In genomic region chr2:83814009-83814408, GRCm38 (mm10) we compare ENCODE assay signal across 8 mouse cellular contexts. TPM values are rescaled to one million over a fixed set of nuclear protein-coding genes. Genes with fewer than 3 reads are reported as not detected.
DNase-seq lines count a peak whose midpoint lies in the region; ATAC-seq lines count a peak whose summit lies in the region.

No protein-coding gene starts in this region.

- no peaks in the 10 kb centered on the region for H3K9me3 ChIP-seq in forebrain, embryonic 15.5 days
- H3K9me3 ChIP-seq in neural tube, embryonic 15.5 days (replicated peaks) = no peaks in the 10 kb centered on the region

- no peaks in the 10 kb centered on the region for H3K36me3 ChIP-seq in forebrain, embryonic 15.5 days
- no peaks in the 10 kb centered on the region for H3K36me3 ChIP-seq in neural tube, embryonic 15.5 days

- no peaks in the 10 kb centered on the region for H3K27me3 ChIP-seq in forebrain, embryonic 15.5 days
- no peaks in the 10 kb centered on the region for H3K27me3 ChIP-seq in neural tube, embryonic 15.5 days (replicated peaks)

- H3K4me2 ChIP-seq in forebrain, embryonic 15.5 days (replicated peaks) = peak overlapping the region; percentile 55
- peak overlapping the region; percentile 63 for H3K4me2 ChIP-seq in neural tube, embryonic 15.5 days

- peak overlapping the region; percentile 92 for H3K9ac ChIP-seq in forebrain, embryonic 15.5 days (replicated peaks)
- peak overlapping the region; percentile 97 for H3K9ac ChIP-seq in neural tube, embryonic 15.5 days (replicated peaks)

- H3K27ac ChIP-seq in forebrain, embryonic 15.5 days (replicated peaks) = peak overlapping the region; percentile 92; the same call in 1 of the 2 replicates
- H3K27ac ChIP-seq in neural tube, embryonic 15.5 days (replicated peaks) = peak overlapping the region; percentile 99

- peak; percentile 53 for DNase-seq in Muller cell, postnatal 12 days (ENCODE audit: inconsistent ontology term)
- peak; percentile 88 for DNase-seq in brain, adult 2 months (ENCODE audit: low read depth, low spot score)
- peak; percentile 69 for DNase-seq in layer of hippocampus, adult 9-11 months
- no peak for DNase-seq in lung, postnatal 25 days (ENCODE audit: low spot score)
- DNase-seq in thymus, postnatal 4 days = no peak
- DNase-seq in kidney, adult 18-20 months = no peak

- peaks cover 30% of the 10 kb centered on the region for H3K4me1 ChIP-seq in forebrain, embryonic 15.5 days
- H3K4me1 ChIP-seq in neural tube, embryonic 15.5 days = peaks cover 22% of the 10 kb centered on the region

- H3K4me3 ChIP-seq in forebrain, embryonic 15.5 days = peak overlapping the region; percentile 62
- H3K4me3 ChIP-seq in neural tube, embryonic 15.5 days (replicated peaks) = peak overlapping the region; percentile 91

- ATAC-seq in forebrain, embryonic 15.5 days (replicated peaks) = no peak
- ATAC-seq in neural tube, embryonic 15.5 days (ENCODE audit: low FRiP score) = no peak

- WGBS in forebrain, embryonic 15.5 days = 20% methylated on average over 6 of the region's 6 CpGs
- WGBS in neural tube, embryonic 15.5 days = 17% methylated on average over 6 of the region's 6 CpGs

RNA-seq across cellular contexts. Expression of gene Fam171b, which starts 1.6 kb away (rescaled TPM):
- 63.5 and 67.5 TPM in 2 replicates for polyA plus RNA-seq in forebrain, embryonic 15.5 days (2015; fragmentation: Nextera tagmentation; extraction: Ambion mirVana)
- 69.8 and 79.0 TPM in 2 replicates for polyA plus RNA-seq in neural tube, embryonic 15.5 days (2015; fragmentation: Nextera tagmentation; extraction: Ambion mirVana)

Comparison
In these comparisons a context has a peak if more than half of its experiments do, and no peak if none do; other contexts are left out.
1. DNase-seq: peak in Muller cell, postnatal 12 days (single experiment), brain, adult 2 months (single experiment) and layer of hippocampus, adult 9-11 months (single experiment); none in lung, postnatal 25 days (single experiment), thymus, postnatal 4 days (single experiment) and kidney, adult 18-20 months (single experiment).